Mouse (Mus musculus) intestine, embryonic 16.5 days (tissue): ENCODE results near the gene Nrd1. TPM values are rescaled to one million over a fixed set of nuclear protein-coding genes. Genes with fewer than 3 reads are reported as not detected.

Experiments
- ATAC-seq: fragments of 200-750 bp; cut with Nextera tagmentation; 2 replicates; pipeline ENCODE4 v1.8.0; 2017; ENCODE audit warnings: moderate TSS enrichment, moderate library complexity
- H3K27ac ChIP-seq: fragments of 300-500 bp; sonication (generic); 2 replicates; pipeline ENCODE4 v1.5.1; 2014; ENCODE audit warnings: mild to moderate bottlenecking, low read length
- H3K27me3 ChIP-seq: fragments of 300-500 bp; sonication (generic); replicated peaks from 2 replicates; pipeline ENCODE4 v1.6.1; 2014; ENCODE audit warnings: low read length, control low read depth, mixed read lengths; ENCODE audit not compliant: control insufficient read depth, insufficient read depth
- H3K36me3 ChIP-seq: fragments of 300-500 bp; sonication (generic); 2 replicates; pipeline ENCODE4 v1.6.1; 2014; ENCODE audit warnings: low read length, control low read depth; ENCODE audit not compliant: control insufficient read depth, insufficient read depth
- H3K4me1 ChIP-seq: fragments of 300-500 bp; sonication (generic); 2 replicates; pipeline ENCODE4 v1.6.1; 2014; ENCODE audit warnings: low read length, control low read depth, mixed read lengths; ENCODE audit not compliant: control insufficient read depth, insufficient read depth
- H3K4me2 ChIP-seq: fragments of 300-500 bp; sonication (generic); 2 replicates; pipeline ENCODE4 v1.6.1; 2014; ENCODE audit warnings: low read depth, low read length, control low read depth
- H3K4me3 ChIP-seq: fragments of 300-500 bp; sonication (generic); 2 replicates; pipeline ENCODE4 v1.5.1; 2014; ENCODE audit warnings: mild to moderate bottlenecking, low read length
- H3K9ac ChIP-seq: fragments of 300-500 bp; sonication (generic); 2 replicates; pipeline ENCODE4 v1.6.1; 2014; ENCODE audit warnings: low read depth, low read length
- H3K9me3 ChIP-seq: fragments of 300-500 bp; sonication (generic); 2 replicates; pipeline ENCODE4 v1.6.1; 2016; ENCODE audit warnings: low read length, control low read depth; ENCODE audit not compliant: control insufficient read depth
- whole genome bisulfite sequencing: fragments of 180-500 bp; shearing (Covaris S2); extraction: QIAGEN DNeasy Blood & Tissue Kit; methylation state at CpG from one replicate; pipeline ENCODE4 v1.1.7; 2014; 5-methylcytosine and 5-hydroxymethylcytosine counted together
- polyA plus RNA-seq: library from polyadenylated mRNA; unstranded; fragments of >200 nt; fragmentation: Nextera tagmentation; extraction: Ambion mirVana; gene quantifications from 2 replicates; pipeline ENCODE4 v1.2.1, GENCODE M21; 2015

The Nrd1 gene
- polyA plus RNA-seq, 1 experiment from 2014 or later, result 45.6 TPM

DNA sequence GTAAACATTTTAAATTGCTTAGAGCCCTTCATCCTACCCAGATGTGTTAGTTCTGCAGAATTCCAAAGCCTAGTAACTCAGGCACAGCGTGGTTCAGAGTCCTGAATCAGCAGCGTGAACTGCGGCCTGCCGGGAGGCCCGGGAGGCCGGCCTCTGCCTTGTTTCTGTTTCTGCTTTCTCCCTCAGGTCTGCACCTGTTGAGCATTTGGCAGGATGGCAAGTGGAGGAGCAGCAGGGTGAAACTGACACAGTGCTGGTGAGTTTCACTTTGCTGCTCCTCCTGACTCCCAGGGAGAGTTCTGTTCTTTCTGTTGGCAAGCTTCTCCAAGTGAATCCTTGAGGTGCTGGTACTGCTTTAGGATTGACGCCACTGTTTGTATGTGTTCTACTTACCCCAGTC, 17.0 kb downstream of the Nrd1 start:
- Histone ChIP-seq H3K27me3 (no peaks in the 10 kb centered on the region), H3K9me3 (no peaks in the 10 kb centered on the region), H3K36me3 (no peaks in the 10 kb centered on the region), H3K4me1 (no peaks in the 10 kb centered on the region), H3K4me3 (no peak overlapping the region), H3K27ac (no peak overlapping the region), H3K9ac (no peak overlapping the region), H3K4me2 (no peak overlapping the region)
- 51% methylated on average over 7 of the region's 7 CpGs for WGBS
- no peak for ATAC-seq

DNA sequence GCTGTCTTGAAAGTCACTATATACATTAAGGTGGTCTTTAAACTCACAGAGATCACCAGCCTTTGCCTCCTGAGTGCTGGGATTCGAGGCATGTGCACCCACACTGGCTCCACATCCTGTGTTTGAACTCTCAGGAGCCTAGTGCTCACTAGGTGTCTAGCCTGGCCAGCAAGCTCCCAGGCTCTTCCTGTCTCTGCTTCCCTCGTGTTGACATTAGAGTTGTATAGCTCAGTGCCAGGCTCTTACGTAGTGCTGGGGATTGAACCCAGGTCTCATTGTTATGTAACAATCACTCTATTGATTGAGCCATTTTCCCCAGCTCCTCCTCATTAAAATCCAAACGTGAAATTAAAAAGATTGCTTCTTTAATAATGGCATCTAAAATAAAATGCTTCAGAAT, 18.8 kb downstream of the Nrd1 start:
- Histone ChIP-seq H3K27me3 (no peaks in the 10 kb centered on the region), H3K4me2 (no peak overlapping the region), H3K36me3 (no peaks in the 10 kb centered on the region), H3K4me3 (no peak overlapping the region), H3K9ac (no peak overlapping the region), H3K27ac (no peak overlapping the region), H3K4me1 (no peaks in the 10 kb centered on the region), H3K9me3 (no peaks in the 10 kb centered on the region)
- no peak for ATAC-seq
- 79% methylated on average over 4 of the region's 4 CpGs for WGBS

DNA sequence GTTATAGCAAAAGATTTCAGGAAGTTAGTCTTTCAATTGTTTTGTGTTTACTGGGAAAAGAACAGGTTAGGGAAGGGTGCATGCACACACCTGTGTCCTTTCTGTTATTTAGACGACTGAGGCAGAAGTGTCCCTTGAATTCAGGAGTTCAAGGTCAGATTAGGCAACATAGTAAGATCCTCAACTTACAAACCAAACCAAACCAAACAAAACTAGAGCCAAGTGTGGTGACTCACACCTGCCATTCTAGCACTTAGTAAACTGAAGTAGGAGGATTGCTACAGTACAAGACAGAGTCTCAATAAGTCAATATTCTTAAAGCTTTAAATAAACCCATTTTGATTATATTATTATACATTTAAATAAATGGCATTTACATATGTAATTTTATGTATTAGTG, 21.5 kb downstream of the Nrd1 start:
- no peak overlapping the region for H3K4me2 ChIP-seq
- H3K36me3 ChIP-seq, result no peaks in the 10 kb centered on the region
- H3K4me1 ChIP-seq, result no peaks in the 10 kb centered on the region
- H3K4me3 ChIP-seq, result no peak overlapping the region
- H3K27me3 ChIP-seq, result no peaks in the 10 kb centered on the region
- WGBS, result 65% methylated on average over 1 of the region's 1 CpGs
- no peak for ATAC-seq
- no peaks in the 10 kb centered on the region for H3K9me3 ChIP-seq
- H3K27ac ChIP-seq, result no peak overlapping the region
- no peak overlapping the region for H3K9ac ChIP-seq

DNA sequence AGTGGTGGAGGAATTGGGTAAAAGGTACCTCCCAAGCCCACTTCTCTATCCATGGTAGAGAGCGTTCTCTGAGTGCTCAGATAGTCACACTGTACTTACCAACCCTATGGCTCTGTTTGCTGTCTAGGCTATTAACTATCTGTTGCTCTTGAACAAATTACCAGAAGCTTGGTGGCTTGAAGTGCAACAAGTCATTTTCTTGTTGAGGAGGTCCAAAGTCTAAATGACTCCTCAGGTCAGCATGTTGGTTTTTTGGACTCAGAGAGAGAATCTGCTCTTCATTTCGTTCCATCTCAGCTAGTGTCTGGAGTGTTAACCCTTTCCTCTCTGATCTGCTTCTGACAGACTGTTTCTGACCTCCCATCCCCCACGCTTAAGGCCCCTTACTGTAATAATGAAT, 24.6 kb downstream of the Nrd1 start:
- no peaks in the 10 kb centered on the region for H3K27me3 ChIP-seq
- H3K27ac ChIP-seq, result no peak overlapping the region
- no peaks in the 10 kb centered on the region for H3K4me1 ChIP-seq
- H3K36me3 ChIP-seq, result no peaks in the 10 kb centered on the region
- no peaks in the 10 kb centered on the region for H3K9me3 ChIP-seq
- 66% methylated on average over 3 of the region's 3 CpGs for WGBS
- H3K4me3 ChIP-seq, result no peak overlapping the region
- ATAC-seq, result no peak
- H3K9ac ChIP-seq, result no peak overlapping the region
- H3K4me2 ChIP-seq, result no peak overlapping the region

DNA sequence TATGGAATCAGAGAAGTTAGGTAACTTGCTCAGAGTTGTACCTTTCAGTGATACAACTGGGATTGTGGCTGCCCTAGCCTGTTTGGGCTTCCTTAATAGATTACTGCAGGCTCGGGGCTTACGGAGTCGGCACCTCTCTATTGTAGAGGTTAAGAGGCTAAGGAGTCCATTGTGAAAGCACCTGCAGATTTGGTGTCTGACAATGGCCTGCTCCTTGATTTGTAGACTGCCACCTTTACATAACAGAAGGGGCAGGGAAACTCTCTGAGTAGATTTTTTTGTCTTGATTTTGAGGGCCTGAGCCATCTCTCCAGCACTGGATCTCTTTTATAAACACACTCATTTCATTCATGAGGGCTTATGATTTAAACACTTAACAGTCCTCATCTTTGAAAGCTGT, 26.1 kb downstream of the Nrd1 start:
- no peaks in the 10 kb centered on the region for H3K36me3 ChIP-seq
- no peak for ATAC-seq

DNA sequence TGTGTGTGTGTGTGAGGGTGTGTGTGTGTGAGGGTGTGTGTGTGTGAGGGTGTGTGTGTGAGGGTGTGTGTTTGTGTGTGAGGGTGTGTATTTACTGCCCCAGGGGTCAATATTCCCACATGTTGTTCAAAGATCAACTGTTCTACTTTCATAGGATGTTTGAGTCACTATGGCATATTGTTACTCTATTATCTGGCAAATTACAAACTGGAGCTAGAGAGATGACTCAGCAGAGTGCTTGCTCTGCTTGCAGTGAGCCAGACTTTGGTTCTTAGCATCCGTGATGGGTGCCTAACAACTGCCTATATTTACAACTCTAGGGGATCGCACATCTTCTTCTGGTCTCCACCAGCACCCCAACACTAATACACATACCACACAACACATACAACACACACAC, 29.4 kb downstream of the Nrd1 start:
- ATAC-seq, result no peak
- WGBS, result 87% methylated on average over 2 of the region's 2 CpGs
- H3K9me3 ChIP-seq, result no peaks in the 10 kb centered on the region
- no peak overlapping the region for H3K27ac ChIP-seq
- H3K9ac ChIP-seq, result no peak overlapping the region
- no peaks in the 10 kb centered on the region for H3K4me1 ChIP-seq
- H3K27me3 ChIP-seq, result no peaks in the 10 kb centered on the region
- H3K4me2 ChIP-seq, result no peak overlapping the region
- H3K4me3 ChIP-seq, result no peak overlapping the region
- H3K36me3 ChIP-seq, result no peaks in the 10 kb centered on the region

More for the DNA sequence above, 26.1 kb downstream of the Nrd1 start:
- Histone ChIP-seq H3K27ac (no peak overlapping the region), H3K4me1 (no peaks in the 10 kb centered on the region), H3K9me3 (no peaks in the 10 kb centered on the region), H3K9ac (no peak overlapping the region), H3K4me3 (no peak overlapping the region), H3K4me2 (no peak overlapping the region), H3K27me3 (no peaks in the 10 kb centered on the region)
- 85% methylated on average over 3 of the region's 3 CpGs for WGBS

DNA sequence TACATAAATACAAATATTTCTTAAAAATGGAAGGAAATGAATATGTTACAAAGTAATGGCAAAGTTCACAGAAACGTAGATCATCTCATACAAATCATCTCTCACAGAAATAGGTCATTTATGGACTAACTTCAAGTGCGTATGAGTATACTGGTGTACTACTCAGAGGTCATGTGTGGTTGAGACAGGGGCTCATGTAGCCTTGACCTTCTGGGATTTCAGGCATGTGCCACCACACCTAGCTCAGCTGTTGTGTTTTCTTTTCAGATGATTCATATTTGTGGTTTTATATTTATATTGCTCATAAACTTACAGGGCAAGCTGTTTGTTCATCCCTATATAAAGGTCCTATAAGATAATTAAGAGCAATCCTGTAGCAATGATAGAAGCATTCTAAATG, 29.8 kb downstream of the Nrd1 start:
- H3K4me2 ChIP-seq, result no peak overlapping the region
- no peaks in the 10 kb centered on the region for H3K36me3 ChIP-seq
- no peak overlapping the region for H3K27ac ChIP-seq
- H3K4me3 ChIP-seq, result no peak overlapping the region
- ATAC-seq, result no peak
- no peak overlapping the region for H3K9ac ChIP-seq
- no peaks in the 10 kb centered on the region for H3K4me1 ChIP-seq
- no peaks in the 10 kb centered on the region for H3K9me3 ChIP-seq
- no peaks in the 10 kb centered on the region for H3K27me3 ChIP-seq
- WGBS, result 95% methylated on average over 2 of the region's 2 CpGs

DNA sequence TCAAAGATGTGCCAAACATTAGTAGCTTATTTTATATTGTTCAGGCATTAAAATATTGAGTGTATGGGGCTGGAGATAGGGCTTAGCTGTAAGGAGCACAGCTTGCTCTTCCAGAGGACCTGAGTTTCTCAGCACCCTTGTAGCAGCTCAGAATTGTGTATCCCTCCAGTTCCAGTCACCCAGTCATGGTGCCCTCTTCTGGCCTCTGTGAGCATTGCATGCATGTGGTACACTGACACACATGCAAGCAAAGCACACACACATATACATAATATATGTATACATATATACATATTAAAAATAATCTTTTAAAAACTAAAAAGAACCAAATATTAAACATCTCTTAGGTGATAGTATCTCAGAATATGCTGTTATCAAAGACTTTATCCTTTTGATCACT, 35.9 kb downstream of the Nrd1 start:
- Histone ChIP-seq H3K27ac (no peak overlapping the region), H3K4me3 (no peak overlapping the region), H3K9ac (no peak overlapping the region), H3K4me1 (no peaks in the 10 kb centered on the region), H3K4me2 (no peak overlapping the region), H3K36me3 (0 out of 2 replicates have a peak, but pooled peaks cover 2% of the 10 kb centered on the region), H3K9me3 (no peaks in the 10 kb centered on the region), H3K27me3 (no peaks in the 10 kb centered on the region)
- no peak for ATAC-seq

DNA sequence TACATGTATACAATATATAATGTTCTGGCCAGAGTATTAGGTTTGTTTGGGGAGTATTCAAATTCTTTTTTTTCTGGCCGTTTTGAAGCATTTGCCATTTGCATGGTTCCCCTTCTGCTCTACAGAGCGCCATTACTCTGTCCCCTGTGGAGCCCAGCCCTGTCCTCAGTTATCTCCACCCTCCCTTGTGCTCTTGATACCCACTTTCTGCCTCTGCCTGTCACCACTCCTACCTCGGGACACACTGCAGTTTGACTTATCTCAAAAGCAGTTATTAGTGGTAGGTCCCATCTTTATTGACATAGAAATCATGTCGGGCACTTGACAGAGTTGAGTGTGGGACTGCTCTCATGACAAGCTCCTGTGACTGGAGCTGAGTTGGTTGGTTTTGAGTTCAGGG, 42.3 kb downstream of the Nrd1 start:
- H3K27me3 ChIP-seq, result no peaks in the 10 kb centered on the region
- H3K9ac ChIP-seq, result no peak overlapping the region
- no peak overlapping the region for H3K4me3 ChIP-seq
- H3K36me3 ChIP-seq, result 0 out of 2 replicates have a peak, but pooled peaks cover 9% of the 10 kb centered on the region
- no peak for ATAC-seq
- WGBS, result 80% methylated on average over 4 of the region's 4 CpGs
- no peaks in the 10 kb centered on the region for H3K4me1 ChIP-seq
- H3K4me2 ChIP-seq, result no peak overlapping the region
- H3K27ac ChIP-seq, result no peak overlapping the region
- H3K9me3 ChIP-seq, result no peaks in the 10 kb centered on the region

DNA sequence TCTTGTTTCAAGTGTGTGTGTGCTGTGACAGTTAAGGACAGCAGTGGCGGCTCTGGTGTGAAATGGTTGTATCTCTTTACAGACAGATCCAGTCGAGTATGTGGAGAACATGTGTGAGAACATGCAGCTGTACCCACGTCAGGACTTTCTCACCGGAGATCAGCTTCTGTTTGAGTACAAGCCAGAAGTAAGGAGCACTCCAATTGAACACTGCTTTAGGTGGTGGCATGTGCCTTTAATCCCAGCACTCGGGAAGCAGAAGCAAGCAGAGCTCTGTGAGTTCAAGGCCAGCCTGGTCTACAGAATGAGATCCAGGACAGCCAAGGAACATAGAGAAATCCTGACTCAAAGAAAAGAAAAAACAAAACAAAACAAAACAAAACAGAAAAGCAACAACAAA, 42.8 kb downstream of the Nrd1 start:
- no peak overlapping the region for H3K27ac ChIP-seq
- H3K9me3 ChIP-seq, result no peaks in the 10 kb centered on the region
- no peaks in the 10 kb centered on the region for H3K4me1 ChIP-seq
- H3K9ac ChIP-seq, result no peak overlapping the region
- 0 out of 2 replicates have a peak, but pooled peaks cover 9% of the 10 kb centered on the region for H3K36me3 ChIP-seq
- ATAC-seq, result no peak
- no peak overlapping the region for H3K4me3 ChIP-seq
- WGBS, result 70% methylated on average over 5 of the region's 5 CpGs
- no peak overlapping the region for H3K4me2 ChIP-seq
- H3K27me3 ChIP-seq, result no peaks in the 10 kb centered on the region
